Mouse (Mus musculus) retina, postnatal 1 day (tissue): Measurements from ENCODE around the gene Unc5c.

Source experiments
- DNase-seq: peaks from one replicate; pipeline ENCODE4 v3.0.0-alpha.2; 2012

Gene Unc5c

GRCm38 (mm10) chr3:141465104-141465705, at the start of gene Unc5c:
Unc5c (plus strand) TSS chr3:141465216.
- peak; percentile 89 for DNase-seq

GRCm38 (mm10) chr3:141457475-141457874, 7.5 kb upstream of the Unc5c start:
- DNase-seq: no peak

- no peak for DNase-seq
Measured at GRCm38 (mm10) chr3:141462482-141462881, 2.5 kb upstream of the Unc5c start.

- peak; percentile 85 for DNase-seq
Measured at GRCm38 (mm10) chr3:141464691-141465103, 319 bp upstream of the Unc5c start.

- peak; percentile 64 for DNase-seq
Measured at GRCm38 (mm10) chr3:141466061-141466460, 1.0 kb downstream of the Unc5c start.

- DNase-seq: peak; percentile 47
Measured at GRCm38 (mm10) chr3:141466727-141467335, 1.8 kb downstream of the Unc5c start.

GRCm38 (mm10) chr3:141469338-141469737, 4.3 kb downstream of the Unc5c start:
- peak; percentile 50 for DNase-seq

- DNase-seq: no peak
Measured at GRCm38 (mm10) chr3:141473205-141473604, 8.2 kb downstream of the Unc5c start.

- no peak for DNase-seq
Measured at GRCm38 (mm10) chr3:141475389-141475788, 10.4 kb downstream of the Unc5c start.

- DNase-seq: no peak
Measured at GRCm38 (mm10) chr3:141475919-141476318, 10.9 kb downstream of the Unc5c start.

- DNase-seq: peak; percentile 84
Measured at GRCm38 (mm10) chr3:141476670-141477069, 11.7 kb downstream of the Unc5c start.

GRCm38 (mm10) chr3:141482465-141482864, 17.4 kb downstream of the Unc5c start:
- no peak for DNase-seq

GRCm38 (mm10) chr3:141483665-141484431, 18.8 kb downstream of the Unc5c start:
- no peak for DNase-seq

- DNase-seq: no peak
Measured at GRCm38 (mm10) chr3:141485218-141485617, 20.2 kb downstream of the Unc5c start.

GRCm38 (mm10) chr3:141490647-141491046, 25.6 kb downstream of the Unc5c start:
- DNase-seq: no peak

GRCm38 (mm10) chr3:141491272-141491950, 26.4 kb downstream of the Unc5c start:
- no peak for DNase-seq

- no peak for DNase-seq
Measured at GRCm38 (mm10) chr3:141491951-141492310, 26.9 kb downstream of the Unc5c start.

- DNase-seq: no peak
Measured at GRCm38 (mm10) chr3:141493000-141493399, 28.0 kb downstream of the Unc5c start.

- DNase-seq: no peak
Measured at GRCm38 (mm10) chr3:141498348-141499056, 33.5 kb downstream of the Unc5c start.

- peak; percentile 36 for DNase-seq
Measured at GRCm38 (mm10) chr3:141501845-141502505, 37.0 kb downstream of the Unc5c start.

- no peak for DNase-seq
Measured at GRCm38 (mm10) chr3:141503331-141503730, 38.3 kb downstream of the Unc5c start.

- peak; percentile 30 for DNase-seq
Measured at GRCm38 (mm10) chr3:141509772-141510171, 44.8 kb downstream of the Unc5c start.
